Mouse (Mus musculus): ENCODE measurements around the gene Tmem8.
"Not testable (repeated sequence)": the region's sequence is repeated elsewhere in the genome, so short reads cannot be mapped to it uniquely, and the experiment has no call there.

Tmem8 gene

DNA sequence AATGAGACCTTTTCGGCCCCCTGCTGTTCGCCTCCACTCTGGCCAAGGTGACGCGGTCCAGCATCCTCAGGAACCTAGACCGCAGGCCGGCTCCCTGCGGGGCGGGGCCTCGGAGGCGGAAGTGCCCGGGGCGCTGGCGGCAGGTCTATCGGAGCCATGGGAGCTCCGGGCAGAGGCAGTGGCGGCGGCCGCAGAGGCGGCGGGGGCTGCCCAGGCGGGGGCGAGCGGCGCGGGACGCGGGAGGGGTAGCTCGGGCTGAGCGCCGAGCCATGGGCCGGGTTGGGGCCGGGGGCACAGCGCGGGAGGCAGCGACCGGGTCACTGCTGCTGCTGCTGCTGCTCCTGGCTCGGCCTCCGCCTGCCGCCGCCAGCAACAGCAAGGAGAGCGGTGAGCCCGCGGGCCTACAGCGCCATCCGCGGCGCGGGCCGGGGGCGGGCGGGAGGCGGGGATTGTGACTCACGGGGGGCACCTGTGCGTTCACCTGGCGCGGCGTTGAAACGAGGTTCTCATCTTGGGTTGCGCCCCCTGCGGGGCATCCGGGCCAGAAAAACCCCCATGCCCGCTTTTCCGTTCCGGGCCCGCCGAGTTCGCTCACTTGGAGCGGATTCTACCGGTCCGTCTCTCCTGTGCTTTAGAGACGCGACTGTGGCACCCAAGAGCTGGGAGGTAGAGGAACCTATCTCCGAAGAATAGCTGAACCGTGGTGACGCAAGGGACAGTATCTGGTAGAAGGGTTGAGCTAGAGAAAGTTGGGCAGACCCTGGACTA lies at the start of gene Tmem8:
Gene Tmem8, plus strand, starts transcription at position 119 of the 768 bp plus-strand sequence.
- peak; percentile 74 for DNase-seq

DNA sequence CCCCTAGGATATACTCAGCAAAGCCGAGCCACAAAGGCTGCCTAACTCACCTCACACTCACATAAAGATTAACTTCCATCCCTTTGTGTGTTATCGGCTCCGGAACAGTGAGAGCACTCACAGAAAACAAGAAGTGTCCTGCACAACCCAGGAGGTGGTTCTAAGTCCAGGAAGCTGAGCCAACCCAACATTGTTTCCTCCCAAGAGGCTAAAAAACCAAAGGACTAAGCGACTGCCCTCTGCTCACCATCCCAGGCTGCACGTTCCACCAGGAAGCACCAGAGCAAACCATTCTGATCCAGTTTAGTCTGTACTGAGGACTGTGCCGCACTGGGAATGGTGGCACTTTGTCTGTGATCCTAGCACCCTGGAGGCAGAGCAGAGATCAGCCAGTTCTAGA lies 48.2 kb upstream of the Tmem8 start:
- no peak for DNase-seq

DNA sequence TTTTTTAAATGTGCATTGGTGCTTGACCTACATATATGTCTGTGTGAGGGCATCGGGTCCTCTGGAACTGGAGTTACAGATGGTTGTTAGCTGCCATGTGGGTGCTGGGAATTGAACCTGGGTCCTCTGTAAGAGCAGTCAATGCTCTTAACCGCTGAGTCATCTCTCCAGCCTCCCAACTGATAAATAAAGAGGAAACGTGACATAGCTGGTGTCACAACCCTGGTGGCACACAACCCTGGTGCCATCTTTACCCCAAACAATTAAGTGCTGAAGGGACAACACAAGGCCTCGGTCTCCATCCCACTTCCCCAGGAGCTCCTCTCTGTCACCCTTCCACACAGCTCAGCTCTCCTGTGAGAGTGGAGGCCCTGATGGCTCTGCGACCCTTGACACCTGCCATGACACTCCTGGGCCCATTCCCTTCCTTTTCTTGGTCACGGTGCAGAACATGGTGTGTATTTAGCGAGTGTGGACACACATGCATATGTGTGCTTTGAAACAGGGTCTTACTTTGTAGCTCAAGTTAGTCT lies 46.5 kb upstream of the Tmem8 start:
- DNase-seq: no peak

DNA sequence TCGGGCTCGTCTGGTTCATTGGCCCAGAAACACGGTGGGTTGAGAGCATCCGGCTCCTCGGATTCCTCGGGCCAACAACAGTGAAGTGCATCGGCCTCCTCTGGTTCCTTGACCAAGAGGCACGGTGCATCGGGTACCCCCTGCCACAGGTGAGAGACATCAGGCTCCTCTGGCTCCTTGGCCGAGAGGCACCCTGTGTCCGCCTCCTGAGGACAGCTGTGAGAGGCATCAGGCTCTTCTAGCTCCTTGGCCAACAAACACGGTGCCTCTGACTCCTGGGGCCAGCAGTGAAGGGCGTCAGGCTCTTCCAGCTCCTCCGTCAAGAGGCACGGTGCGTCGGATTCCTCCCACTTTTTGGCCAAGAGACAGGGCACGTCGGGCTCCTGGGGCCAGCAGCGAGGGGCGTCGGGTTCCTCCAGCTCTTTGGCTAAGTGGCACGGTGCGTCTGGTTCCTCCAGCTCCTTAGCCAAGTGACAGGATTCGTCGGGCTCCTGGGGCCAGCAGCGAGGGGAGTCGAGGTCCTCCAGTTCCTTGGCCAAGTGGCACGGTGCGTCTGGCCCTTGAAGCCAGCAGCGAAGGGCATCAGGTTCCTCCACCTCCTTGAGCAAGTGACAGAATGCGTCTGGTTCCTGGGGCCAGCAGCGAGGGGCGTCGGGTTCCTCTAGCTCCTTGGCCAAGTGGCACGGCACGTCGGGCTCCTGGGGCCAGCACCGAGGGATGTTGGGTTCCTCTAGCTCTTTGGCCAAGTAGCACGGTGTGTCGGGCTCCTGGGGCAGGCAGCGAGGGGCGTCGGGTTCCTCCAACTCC lies 44.9 kb upstream of the Tmem8 start:
- DNase-seq: peak; percentile 21

DNA sequence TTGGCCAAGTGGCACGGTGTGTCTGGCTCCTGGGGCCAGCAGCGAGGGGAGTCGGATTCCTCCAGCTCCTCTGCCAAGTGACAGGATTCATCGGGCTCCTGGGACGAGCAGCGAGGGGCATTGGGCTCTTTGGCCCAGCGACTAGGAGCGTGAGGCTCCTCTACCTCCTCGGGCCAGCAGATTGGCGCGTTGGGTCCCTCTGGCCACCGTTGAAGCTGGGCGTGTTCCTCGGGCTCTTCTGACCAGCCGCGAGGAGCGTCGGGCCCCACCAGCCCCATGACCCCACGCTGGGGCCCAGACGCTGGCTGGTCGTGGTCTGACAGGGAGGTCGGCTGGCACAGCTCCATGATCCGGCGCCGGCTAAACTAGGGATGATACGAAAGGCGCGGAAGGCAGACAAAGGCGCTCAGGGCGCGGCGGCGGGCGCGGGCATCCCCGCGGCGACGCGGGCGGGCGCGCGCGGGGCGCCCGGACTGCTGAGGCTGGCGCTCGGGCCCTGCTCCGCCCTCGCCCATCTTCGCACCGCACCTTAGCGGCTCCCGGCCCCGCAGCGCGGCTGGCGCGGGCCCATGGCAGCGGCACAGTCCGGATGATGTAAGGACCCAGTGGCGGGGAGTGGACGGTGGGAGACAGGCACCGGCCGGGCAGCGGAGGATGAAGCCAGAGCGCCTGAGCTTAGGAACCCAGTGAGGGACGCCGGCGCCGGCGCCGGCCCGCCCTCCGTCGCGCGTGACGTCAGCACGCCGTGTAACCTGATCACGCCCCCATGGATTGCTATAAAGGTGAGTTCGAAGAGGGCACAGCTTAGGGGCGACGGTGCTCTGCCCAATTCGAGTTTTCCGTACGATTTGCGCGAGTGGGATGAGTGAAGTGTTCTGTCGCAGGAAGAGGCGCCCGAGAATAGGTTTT lies 44.0 kb upstream of the Tmem8 start, which contains the start of gene Rab11fip3:
Gene Rab11fip3, minus strand, starts transcription at position 725 of the 909 bp plus-strand sequence.
- peak; percentile 85 for DNase-seq

DNA sequence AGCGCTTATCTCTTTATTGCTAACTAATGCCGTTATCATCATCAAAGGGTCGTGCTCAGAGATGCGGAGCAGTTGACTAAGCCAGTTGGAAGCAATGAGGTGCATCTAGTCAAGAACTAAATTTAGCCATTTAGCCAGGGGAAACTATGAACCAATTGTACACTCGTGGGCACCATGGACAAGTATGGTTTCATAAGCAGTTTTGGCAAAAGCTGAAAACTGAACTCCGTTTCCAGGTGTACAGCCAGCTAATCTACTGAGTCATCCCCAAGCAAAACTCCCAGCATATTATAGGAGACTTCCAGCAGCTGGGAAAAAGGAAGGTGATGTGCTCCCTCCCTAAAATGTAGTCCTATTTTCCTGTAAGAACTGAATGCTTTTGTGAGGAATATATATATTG lies 43.0 kb upstream of the Tmem8 start:
- no peak for DNase-seq

DNA sequence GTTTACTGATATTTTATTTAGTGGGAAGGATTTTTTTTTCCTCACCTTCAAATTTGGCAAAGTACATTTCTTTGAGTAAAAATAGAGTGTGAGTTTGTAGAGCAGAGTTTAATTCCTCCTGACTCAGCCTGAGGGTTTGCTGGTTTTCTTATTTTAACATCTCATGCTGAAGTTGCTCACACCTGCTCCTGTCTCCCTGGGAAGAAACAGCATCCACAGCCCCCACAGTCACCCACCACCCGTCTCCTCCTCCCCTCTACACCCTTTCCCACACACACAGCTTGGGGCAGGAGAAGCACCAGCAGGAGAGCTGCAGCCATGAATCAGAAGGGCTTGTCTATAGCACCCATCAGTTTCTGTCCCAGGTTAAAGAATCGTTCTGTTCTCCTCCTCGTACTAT lies 37.9 kb upstream of the Tmem8 start:
- no peak for DNase-seq

DNA sequence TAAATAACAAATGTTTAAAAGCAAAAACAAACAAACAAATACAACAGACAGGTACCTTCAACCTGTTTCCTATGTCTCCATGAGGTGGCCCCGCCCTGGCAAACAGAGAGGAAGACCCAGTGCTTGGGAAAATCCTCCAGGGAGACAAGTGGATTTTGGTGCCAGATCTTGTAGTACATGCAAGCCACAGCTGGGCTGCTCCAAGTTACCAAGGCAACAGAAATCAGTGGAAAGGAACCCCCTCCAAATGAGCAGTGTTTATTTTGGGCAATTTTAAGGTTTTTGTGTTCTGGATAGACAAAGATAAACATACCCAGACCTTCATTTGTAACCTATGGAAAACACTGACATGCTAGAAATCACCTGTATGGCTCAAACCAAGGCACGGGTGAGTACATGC lies 34.2 kb upstream of the Tmem8 start:
- DNase-seq: no peak

DNA sequence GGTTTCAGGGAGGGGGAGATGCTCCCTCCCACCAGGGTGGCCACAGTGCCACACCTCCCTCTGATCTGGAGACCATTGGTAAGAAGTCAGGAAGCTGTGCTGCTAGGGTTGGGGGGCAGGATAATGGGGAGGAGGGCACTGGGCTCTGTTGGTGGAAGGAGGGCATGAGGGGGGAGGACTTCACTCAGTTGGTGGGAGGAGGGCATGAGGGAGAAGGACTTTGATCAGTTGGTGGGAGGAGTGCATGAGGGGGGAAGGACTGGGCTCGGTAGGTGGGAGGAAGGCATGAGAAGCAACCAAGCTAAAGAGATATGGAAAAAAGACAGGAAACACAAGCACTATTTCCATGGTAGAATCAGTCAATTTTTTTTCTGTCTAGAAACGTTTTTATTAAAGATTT lies 32.2 kb upstream of the Tmem8 start:
- no peak for DNase-seq

DNA sequence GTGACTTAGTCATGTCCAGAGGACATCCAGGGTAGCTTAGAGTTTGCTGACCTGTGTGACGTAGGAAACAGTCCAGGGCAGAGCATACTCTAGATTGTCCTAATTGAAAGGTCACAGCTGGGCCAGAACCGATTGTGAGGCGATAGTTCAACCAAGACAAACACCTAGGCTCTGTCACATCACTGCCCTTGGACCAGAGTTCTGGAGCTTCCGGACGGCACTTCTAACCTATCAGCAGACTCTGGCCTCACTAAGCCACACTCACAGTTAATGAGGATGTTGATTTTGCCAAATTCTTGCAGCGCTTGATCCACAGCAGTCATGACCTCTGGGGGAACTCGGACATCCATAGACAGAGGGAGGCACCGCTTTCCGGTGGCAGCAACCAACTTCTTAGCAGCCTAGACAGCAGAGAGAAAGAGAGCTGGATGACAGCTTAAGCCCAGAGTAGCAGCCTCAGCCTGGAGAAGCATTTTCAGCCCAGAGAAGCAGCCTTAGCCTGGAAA lies 26.0 kb upstream of the Tmem8 start:
- no peak for DNase-seq

DNA sequence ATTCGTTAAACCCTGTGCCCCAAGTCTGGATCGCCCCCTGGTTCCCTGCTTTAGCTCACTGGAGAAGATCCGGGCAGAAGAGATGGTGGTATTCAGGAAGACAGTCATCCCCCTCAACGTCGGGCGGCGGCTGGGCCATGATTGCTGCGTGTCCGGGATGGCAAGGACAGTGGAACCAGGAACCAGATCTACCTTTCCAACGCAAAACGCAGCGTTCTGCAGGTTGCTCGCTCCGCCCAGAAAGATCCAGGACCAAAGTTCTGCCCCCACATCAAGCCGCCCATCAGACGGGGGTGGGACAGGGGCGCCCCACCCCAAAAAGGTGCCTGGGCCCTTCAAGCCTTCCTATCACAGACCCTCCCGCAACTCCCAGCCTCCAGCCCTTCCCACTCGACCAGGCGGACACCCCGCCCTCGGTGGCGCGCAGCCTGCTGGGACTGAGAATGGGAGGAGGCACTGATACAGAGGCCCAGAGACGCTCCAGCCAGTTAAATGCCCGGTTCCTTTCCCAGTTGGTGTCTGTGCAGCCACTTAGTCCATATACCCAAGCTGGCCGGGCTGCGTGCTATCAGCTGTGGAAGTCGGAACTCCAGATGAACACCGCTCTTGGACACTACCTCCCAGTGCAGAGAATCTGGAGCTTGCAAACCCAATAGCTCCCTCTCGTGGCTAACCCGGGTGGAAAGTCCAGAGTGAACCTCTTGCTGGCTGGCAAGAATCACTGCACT lies 23.0 kb upstream of the Tmem8 start, which contains the start of gene Decr2:
Gene Decr2, minus strand, starts transcription at position 433 of the 728 bp plus-strand sequence.
- DNase-seq: peak; percentile 86

DNA sequence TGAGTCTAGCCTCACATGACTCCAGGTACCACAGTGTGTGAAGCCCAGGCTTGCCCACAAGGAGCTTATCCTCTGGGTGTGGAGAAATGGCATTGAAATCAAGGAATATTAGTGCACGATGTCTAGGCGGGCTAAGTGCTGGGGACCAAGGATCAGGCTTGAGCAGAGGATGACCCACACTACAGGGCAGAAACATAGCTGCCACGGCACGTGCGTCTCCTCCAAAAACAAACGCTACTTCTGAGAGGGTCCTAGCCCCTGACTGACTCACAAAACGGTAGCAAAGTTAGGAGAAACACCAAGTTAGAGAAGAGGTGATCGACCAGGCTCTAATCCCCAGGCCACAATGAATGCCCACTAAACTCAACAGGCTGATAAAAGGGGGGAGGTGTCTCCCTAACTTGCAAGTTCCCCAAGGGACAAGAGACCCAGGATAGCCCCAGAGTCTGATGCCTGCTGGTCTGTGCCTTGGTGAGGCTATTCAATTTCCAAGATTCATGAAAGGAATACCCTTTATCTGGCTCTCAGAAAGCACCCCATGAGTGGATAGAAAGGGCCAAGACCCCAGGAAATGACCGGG lies 18.5 kb upstream of the Tmem8 start:
- DNase-seq: no peak

DNA sequence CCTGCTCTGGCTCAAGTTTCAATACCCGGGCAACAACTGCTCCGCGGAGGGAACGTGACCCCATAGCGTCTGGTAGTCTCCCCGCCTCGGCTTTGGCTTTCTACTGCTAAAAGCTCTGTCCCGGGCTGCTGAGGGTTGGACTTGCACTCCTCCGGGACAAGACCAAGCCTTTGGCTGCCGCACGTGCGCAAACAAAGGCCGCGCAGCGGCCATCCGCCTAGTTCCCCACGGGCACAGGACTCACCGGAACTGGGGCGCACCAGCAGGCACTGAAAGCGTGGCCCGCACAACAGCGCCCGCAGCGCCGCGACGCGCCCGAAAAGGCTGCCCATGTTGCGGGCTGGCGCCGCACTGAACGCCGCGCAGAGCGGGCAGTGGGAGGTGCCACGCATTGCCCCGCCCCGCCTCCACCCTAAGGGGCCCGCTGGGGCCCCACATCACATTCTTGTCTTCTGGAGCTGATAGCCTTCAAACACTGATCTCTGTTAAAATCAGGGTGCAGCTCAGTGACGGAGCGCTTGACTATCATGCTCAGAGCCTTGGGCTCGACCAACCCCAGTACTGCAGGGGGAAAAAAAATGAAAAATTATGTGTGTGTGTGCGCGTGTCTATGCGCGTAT lies 17.9 kb upstream of the Tmem8 start, which contains the start of gene Nme4:
Gene Nme4, minus strand, starts transcription at position 482 of the 620 bp plus-strand sequence.
- peak; percentile 65 for DNase-seq

DNA sequence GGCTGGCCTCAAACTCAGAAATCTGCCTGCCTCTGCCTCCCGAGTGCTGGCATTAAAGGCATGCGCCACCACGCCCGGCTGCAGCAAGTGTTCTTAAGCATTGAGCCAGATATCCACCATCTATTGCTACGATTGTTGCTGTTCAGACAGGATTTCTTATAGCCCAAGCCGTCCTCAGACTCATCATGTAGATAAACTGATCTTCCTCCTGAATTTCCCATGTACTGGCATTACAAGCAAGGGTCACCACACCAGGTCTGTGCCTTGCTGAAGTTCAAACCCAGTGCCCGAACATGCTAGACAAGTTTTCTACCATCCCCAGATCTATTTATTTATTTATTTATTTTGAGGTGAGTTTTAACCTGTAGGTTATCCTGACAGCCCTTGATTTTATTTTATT lies 14.6 kb upstream of the Tmem8 start:
- DNase-seq: no peak

DNA sequence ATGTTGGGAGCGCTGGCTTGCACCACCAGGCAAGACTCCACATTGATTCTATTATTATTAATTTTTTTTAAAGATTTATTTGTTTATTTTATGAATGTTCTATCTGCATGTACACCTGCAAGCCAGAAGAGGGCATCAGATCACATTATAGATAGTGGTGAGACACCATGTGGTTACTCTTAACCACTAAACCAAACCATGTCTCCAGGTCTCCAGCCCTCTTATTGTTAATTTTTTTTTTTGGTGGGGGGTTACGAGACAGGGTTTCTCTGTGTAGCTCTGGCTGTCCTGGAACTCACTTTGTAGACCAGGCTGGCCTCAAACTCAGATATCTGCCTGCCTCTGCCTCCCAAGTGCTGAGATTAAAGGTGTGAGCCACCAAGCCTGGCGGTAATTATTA lies 13.8 kb upstream of the Tmem8 start:
- DNase-seq: not testable (repeated sequence)

DNA sequence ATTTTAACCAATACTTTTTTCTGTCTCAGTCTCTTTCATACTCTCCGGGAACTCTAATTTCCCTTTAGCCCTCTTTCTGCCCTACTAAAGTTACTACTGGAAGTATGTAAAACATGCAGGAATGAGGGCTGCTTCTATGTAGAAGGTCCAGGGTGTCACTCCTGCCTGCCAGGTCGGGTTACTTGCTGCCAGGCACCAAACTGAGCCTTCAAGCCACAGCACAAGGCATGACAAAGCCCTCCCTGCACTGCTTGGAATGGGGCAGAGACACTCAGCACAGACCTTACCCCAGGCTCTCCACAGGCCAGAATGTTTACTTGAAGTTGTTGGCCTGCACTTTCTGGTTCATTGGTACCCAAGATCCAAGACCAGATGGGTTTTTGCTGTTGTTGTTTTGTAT lies 12.9 kb upstream of the Tmem8 start:
- DNase-seq: no peak

DNA sequence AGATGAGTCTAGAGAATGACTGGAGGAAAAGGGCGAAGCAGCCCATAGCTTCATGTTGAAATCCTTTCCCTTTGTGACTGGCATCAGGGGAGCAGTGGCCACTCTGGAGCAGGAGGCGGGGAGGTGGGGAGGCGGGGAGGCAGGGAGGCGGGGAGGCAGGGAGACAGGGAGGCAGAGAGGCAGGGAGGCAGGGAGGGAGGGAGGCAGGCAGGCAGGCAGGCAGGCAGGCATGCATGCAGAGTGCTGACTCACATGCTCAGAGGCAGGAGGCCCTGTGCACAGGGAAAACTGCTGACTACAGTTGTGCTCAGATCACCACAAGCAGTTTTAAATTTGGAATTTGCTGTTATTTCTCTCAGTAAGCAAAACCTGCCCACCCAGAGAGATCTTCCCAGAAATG lies 11.6 kb upstream of the Tmem8 start:
- DNase-seq: no peak

DNA sequence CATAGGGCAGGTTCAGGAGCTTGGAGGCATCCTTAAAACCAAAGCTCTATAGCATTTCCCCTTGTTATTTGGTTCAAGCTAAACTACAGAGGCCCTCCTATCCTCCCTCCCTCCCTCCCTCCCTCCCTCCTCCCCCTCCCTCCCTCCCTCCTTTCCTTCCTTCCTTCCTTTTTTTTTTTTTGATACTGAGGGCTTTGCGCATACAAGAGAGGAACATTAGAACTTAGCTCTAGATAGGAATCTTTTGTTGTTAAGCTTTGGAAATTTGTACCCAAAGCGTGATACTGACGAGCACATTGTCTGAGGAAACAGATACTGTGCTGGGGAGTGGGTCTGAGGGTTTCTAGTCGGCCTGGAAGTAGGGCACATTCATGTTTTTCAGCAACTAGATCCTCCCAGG lies 7.5 kb upstream of the Tmem8 start:
- no peak for DNase-seq

DNA sequence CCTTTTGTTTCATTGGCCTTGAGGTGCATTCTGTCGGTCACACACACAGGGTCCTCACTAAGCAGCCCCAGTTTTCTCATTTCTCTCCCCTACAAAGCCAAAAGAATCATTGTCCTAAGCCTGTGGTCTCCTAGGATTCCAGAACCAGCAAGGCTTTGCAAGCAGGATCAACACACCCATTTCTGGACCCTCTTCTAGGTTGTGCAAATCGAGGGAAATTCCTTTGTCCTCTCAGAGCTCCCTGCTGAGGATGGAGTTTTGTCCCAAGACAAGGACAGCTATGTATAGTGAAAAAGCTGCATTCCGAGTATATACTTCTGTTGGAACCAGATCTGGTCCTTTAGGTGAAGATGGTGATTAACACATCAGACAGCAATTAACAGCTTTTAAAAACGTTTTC lies 2.9 kb upstream of the Tmem8 start:
- no peak for DNase-seq

DNA sequence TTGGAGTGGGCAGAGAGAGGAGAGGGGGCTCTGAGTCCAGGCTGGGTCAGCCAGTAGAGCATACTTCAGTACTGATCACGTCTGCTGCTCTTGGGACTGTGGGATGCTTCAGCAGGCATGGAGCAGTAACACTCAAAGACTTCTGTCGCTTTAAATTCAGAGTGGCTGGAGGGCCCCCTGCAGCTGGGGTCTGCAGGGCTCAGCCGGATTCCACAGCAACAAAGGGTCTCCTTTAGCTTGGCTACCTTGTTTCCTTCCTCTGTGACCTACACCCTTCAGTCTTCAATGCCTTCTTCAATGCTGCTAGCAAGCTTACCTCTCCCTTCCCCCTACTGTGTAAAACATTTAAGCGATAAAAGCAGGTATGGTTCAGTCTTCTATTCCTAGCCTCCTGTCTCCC lies 2.1 kb upstream of the Tmem8 start:
- no peak for DNase-seq

DNA sequence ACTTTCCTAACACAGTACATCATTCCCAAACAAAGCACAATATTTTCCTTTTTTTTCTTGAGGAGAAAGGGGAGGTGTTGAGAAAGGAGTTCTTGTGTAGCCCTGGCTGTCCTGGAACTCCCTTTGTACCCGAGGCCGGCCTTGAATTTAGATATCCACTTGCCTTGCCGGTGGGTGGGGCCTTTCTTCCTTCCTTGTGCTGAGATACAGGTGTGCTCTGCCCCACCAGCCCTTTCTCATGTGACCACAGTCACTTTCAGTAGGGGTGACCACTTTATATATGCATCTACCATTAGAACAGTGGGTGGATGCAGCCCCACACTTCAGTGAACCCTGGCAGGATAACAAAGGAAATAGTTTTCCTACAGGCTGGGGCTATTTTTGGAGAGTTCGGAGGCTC lies 1.4 kb upstream of the Tmem8 start:
- DNase-seq: no peak

All from right cerebral cortex, postnatal 4 days (tissue).